Mouse (Mus musculus) megakaryocyte, embryonic 14.5 days (primary cell): Measurements from ENCODE around the gene Slc36a2.

Experiments used
- FLI1 ChIP-seq: IDR thresholded peaks from 2 replicates; pipeline ENCODE4 v1.6.1; 2012; ENCODE audit warnings: low read length, inconsistent platforms, mixed read lengths
- GATA1 ChIP-seq: IDR thresholded peaks from 3 replicates; pipeline ENCODE4 v1.6.1; 2012; ENCODE audit warnings: mixed read lengths, low read length, inconsistent platforms, borderline replicate concordance

DNA sequence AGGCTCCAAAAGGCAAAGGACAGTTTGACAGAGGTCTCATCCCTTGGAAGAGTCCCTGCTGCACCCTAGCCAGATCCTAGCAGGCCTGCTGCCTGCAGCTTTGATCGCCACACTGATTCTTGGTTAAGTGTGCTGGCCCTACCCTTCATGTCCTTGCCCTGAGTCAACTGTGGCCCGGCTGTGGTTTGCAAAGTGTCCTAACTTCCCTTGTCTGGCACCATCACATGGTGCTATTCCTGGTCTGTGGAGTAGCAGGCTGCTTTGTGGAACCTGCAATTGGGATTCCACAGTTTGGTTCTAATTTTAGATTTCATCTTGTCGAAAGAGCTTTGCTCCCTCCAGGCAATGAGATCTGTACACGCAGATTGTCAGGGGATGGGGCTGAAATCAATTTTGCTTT lies 2.4 kb upstream of the Slc36a2 start:
- TF ChIP-seq FLI1, result no peak
- no peak for TF ChIP-seq GATA1
